Mouse (Mus musculus): ENCODE results near the gene Nek7. TPM values are rescaled to one million over a fixed set of nuclear protein-coding genes. Genes with fewer than 3 reads are reported as not detected.

The Nek7 gene
- polyA plus RNA-seq, 1 experiment from 2014 or later: 16.6 TPM

DNA sequence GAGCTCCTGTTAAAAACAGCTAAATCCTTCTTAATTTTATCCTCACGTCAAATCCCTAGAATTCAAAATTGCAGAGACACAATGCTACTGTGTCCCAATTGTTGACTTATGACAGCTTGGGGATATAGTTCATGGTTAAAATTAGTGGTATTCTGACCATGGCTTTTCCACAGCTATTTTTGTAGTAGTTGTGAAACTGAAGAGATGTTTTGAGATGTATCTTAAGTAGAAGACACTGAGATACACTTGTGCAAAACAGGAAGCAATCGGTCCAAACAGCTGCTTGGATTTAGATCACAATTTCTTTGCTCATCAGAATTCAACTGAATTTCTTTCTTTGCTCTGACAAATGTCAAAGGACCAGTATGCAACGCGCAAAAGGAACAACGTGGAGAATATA lies 2.9 kb upstream of the Nek7 start:
- Histone ChIP-seq H3K4me3 (ENCODE audit: low read depth, low read length) (no peak overlapping the region), H3K9ac (ENCODE audit: low read depth, low read length) (no peak overlapping the region), H3K27ac (ENCODE audit: low read depth, low read length) (no peak overlapping the region), H3K36me3 (ENCODE audit: control insufficient read depth, insufficient read depth) (no peaks in the 10 kb centered on the region), H3K9me3 (ENCODE audit: control insufficient read depth) (no peaks in the 10 kb centered on the region), H3K27me3 (replicated peaks; ENCODE audit: control insufficient read depth, insufficient read depth, low read length) (no peaks in the 10 kb centered on the region), H3K4me2 (replicated peaks; ENCODE audit: low read depth) (no peak overlapping the region), H3K4me1 (replicated peaks; ENCODE audit: control insufficient read depth, insufficient read depth, low read length) (no peaks in the 10 kb centered on the region)
- WGBS: 82% methylated on average over 5 of the region's 5 CpGs
- TF ChIP-seq CTCF (IDR thresholded peaks at IDR 0.05; ENCODE audit: low read depth): no peak
- no peak for ATAC-seq

DNA sequence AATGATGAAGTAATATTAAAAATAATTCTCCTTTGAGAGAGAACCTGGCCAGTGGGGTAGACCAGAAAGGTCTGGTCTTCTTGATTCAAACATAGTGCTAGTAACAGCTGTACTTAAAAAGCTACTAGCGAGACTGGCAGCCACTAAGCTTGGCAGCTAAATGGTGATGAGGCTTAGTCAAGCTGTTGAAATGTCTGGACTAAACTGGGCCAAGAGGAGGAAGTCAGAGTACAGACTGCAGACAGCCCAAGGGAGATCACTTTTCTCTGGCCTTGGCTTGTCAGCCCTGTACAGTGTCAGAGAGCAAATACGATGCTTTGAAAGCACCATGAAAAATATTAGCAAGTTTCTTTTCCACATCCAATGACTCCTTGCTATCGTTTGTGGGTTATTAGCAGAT lies 2.5 kb upstream of the Nek7 start:
- no peak for TF ChIP-seq CTCF (IDR thresholded peaks at IDR 0.05; ENCODE audit: low read depth)
- no peaks in the 10 kb centered on the region for H3K4me1 ChIP-seq (replicated peaks; ENCODE audit: control insufficient read depth, insufficient read depth, low read length)
- no peak for ATAC-seq
- 75% methylated on average over 3 of the region's 3 CpGs for WGBS
- H3K27ac ChIP-seq (ENCODE audit: low read depth, low read length): no peak overlapping the region
- H3K9me3 ChIP-seq (ENCODE audit: control insufficient read depth): no peaks in the 10 kb centered on the region
- H3K36me3 ChIP-seq (ENCODE audit: control insufficient read depth, insufficient read depth): no peaks in the 10 kb centered on the region
- H3K27me3 ChIP-seq (replicated peaks; ENCODE audit: control insufficient read depth, insufficient read depth, low read length): no peaks in the 10 kb centered on the region
- no peak overlapping the region for H3K4me3 ChIP-seq (ENCODE audit: low read depth, low read length)
- H3K9ac ChIP-seq (ENCODE audit: low read depth, low read length): no peak overlapping the region
- H3K4me2 ChIP-seq (replicated peaks; ENCODE audit: low read depth): no peak overlapping the region

DNA sequence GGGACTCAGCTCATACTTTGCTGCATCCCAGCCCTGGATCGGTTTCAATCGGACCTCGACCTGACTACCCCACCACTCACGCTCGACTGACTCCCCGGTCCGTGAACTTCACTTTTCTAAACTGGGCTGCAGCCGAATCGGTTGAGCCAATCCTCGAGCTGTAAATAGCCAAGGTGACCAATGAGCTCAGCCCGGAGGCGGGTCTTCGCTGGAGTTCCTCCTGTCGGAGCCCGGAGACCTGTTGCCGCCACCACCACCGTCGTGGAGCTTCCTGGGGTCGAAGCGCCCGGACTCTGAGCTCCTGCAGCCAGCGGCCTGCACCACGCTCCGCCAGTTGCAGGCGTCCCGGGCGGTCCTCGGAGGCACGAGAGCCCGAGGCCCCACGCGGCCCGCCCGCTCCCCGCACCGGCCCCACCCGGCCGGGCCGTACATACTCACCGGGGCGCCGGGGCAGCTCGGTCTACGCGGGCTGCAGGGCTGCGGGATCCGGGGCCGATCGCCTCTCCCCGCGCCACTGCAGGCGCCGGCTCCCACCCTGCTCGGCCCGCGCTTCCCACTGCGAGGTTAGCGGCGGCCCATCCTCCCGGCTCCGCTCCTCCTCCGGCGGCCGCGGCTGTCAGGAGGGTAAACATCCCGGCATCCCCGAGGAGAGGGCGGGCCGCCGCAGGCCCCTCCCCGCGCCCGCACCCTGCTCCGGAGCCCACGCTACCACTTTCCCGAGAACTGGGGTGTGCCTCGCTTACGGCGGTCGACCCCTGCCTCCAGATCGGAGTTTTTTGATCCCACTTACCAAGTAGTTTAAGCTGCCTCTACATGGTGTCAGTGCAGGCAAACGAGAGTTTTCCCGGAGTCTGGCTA lies 598 bp downstream of the Nek7 start:
- Histone ChIP-seq H3K27me3 (replicated peaks; ENCODE audit: control insufficient read depth, insufficient read depth, low read length) (no peaks in the 10 kb centered on the region), H3K9me3 (ENCODE audit: control insufficient read depth) (no peaks in the 10 kb centered on the region), H3K4me1 (replicated peaks; ENCODE audit: control insufficient read depth, insufficient read depth, low read length) (no peaks in the 10 kb centered on the region), H3K9ac (ENCODE audit: low read depth, low read length) (peak overlapping the region; percentile 84), H3K4me3 (ENCODE audit: low read depth, low read length) (peak overlapping the region; percentile 98), H3K36me3 (ENCODE audit: control insufficient read depth, insufficient read depth) (no peaks in the 10 kb centered on the region), H3K27ac (ENCODE audit: low read depth, low read length) (peak overlapping the region; percentile 93), H3K4me2 (replicated peaks; ENCODE audit: low read depth) (peak overlapping the region; percentile 89)
- peak; percentile 95 for ATAC-seq
- no peak for TF ChIP-seq CTCF (IDR thresholded peaks at IDR 0.05; ENCODE audit: low read depth)
- WGBS: under 1% methylated on average over 82 of the region's 83 CpGs

DNA sequence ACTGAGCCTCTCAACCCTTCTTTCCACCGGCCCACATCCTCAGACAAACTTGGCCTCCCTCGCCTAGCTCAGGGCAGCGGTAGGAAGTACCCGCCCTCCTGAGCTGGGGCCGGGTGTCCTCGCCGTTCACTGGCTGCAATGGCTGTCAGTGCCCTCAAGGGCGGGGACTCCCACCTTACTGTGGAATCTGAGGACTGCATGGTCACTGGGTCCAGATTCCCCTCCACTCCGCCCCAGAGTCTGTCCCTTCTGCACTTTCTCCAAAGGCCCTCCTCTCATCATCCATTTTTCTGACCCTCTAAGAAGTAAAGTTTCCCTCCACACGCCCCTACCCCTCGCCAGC lies 2.0 kb downstream of the Nek7 start:
- H3K4me3 ChIP-seq (ENCODE audit: low read depth, low read length): peak overlapping the region; percentile 98
- TF ChIP-seq CTCF (IDR thresholded peaks at IDR 0.05; ENCODE audit: low read depth): peak; percentile 53
- H3K9me3 ChIP-seq (ENCODE audit: control insufficient read depth): no peaks in the 10 kb centered on the region

DNA sequence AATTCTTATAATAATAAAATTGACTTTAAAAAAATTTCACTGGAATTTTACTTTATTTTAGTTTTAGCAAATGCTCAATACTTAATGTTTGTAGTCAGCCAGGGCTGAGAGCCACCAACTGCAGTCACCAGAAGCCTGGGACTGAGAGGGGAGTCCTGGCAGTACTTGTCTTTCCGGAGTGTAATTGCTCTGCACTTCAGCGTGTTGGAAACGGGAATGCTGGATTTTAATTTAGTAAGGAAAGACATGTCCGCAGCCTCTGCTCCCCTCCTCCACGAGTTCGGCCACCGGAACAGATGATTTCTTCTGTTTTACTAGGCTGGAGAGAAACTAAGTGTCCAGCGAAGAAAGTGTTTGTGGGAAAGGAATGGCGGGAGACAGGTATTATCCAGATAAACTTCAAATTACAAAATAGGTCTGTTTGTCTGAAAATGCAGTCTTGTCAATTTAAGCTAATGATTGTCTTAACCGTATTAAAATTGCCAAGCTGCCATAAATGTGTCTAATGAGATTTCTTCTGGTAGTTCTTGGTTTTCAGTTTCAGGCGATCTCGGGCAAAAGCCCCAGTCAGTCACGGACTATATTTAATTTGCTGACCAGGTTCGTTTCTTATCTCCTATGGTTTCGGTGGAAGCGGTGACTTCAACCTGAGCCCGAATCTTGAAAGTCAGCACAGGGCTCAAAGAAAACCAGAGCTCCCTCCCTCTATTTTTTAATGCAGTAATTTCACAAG lies 2.5 kb downstream of the Nek7 start:
- H3K9me3 ChIP-seq (ENCODE audit: control insufficient read depth): no peaks in the 10 kb centered on the region
- TF ChIP-seq CTCF (IDR thresholded peaks at IDR 0.05; ENCODE audit: low read depth): no peak
- peak overlapping the region; percentile 89 for H3K4me2 ChIP-seq (replicated peaks; ENCODE audit: low read depth)
- H3K9ac ChIP-seq (ENCODE audit: low read depth, low read length): peak overlapping the region; percentile 51
- no peaks in the 10 kb centered on the region for H3K27me3 ChIP-seq (replicated peaks; ENCODE audit: control insufficient read depth, insufficient read depth, low read length)
- H3K4me1 ChIP-seq (replicated peaks; ENCODE audit: control insufficient read depth, insufficient read depth, low read length): no peaks in the 10 kb centered on the region
- H3K27ac ChIP-seq (ENCODE audit: low read depth, low read length): no peak overlapping the region
- H3K4me3 ChIP-seq (ENCODE audit: low read depth, low read length): peak overlapping the region; percentile 98
- no peak for ATAC-seq
- H3K36me3 ChIP-seq (ENCODE audit: control insufficient read depth, insufficient read depth): no peaks in the 10 kb centered on the region
- WGBS: 15% methylated on average over 17 of the region's 17 CpGs

More for the DNA sequence above, 2.0 kb downstream of the Nek7 start:
- H3K27ac ChIP-seq (ENCODE audit: low read depth, low read length): no peak overlapping the region
- H3K4me2 ChIP-seq (replicated peaks; ENCODE audit: low read depth): peak overlapping the region; percentile 89
- ATAC-seq: peak; percentile 78
- peak overlapping the region; percentile 51; the same call in 1 of the 2 replicates for H3K9ac ChIP-seq (ENCODE audit: low read depth, low read length)
- WGBS: 1% methylated on average over 11 of the region's 11 CpGs
- no peaks in the 10 kb centered on the region for H3K4me1 ChIP-seq (replicated peaks; ENCODE audit: control insufficient read depth, insufficient read depth, low read length)
- no peaks in the 10 kb centered on the region for H3K36me3 ChIP-seq (ENCODE audit: control insufficient read depth, insufficient read depth)
- no peaks in the 10 kb centered on the region for H3K27me3 ChIP-seq (replicated peaks; ENCODE audit: control insufficient read depth, insufficient read depth, low read length)

DNA sequence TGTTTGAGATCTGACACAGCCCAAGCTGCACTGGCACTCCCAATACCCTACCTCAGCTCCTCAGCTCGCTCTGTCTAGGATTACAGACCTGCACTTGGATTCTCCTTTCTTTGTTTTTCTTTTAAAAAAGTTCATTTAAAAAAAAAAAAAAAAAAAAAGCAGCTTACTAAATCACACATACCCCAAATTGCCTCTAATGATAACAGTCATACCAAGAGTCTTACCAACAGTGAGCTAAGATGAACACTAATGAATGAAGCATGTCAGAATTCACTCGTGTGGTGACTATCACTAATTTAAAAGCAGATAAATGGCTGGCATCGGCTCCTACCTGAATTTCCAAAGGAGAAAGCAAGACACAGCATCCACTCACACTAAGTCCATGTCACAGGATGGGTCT lies 4.6 kb downstream of the Nek7 start:
- ATAC-seq: no peak
- 86% methylated on average over 3 of the region's 3 CpGs for WGBS
- TF ChIP-seq CTCF (IDR thresholded peaks at IDR 0.05; ENCODE audit: low read depth): no peak
- Histone ChIP-seq H3K27me3 (replicated peaks; ENCODE audit: control insufficient read depth, insufficient read depth, low read length) (no peaks in the 10 kb centered on the region), H3K4me3 (ENCODE audit: low read depth, low read length) (no peak overlapping the region), H3K4me2 (replicated peaks; ENCODE audit: low read depth) (no peak overlapping the region), H3K4me1 (replicated peaks; ENCODE audit: control insufficient read depth, insufficient read depth, low read length) (no peaks in the 10 kb centered on the region), H3K36me3 (ENCODE audit: control insufficient read depth, insufficient read depth) (no peaks in the 10 kb centered on the region), H3K9me3 (ENCODE audit: control insufficient read depth) (no peaks in the 10 kb centered on the region), H3K27ac (ENCODE audit: low read depth, low read length) (no peak overlapping the region), H3K9ac (ENCODE audit: low read depth, low read length) (no peak overlapping the region)

All from intestine, postnatal 0 days (tissue).